In the genomic region with DNA sequence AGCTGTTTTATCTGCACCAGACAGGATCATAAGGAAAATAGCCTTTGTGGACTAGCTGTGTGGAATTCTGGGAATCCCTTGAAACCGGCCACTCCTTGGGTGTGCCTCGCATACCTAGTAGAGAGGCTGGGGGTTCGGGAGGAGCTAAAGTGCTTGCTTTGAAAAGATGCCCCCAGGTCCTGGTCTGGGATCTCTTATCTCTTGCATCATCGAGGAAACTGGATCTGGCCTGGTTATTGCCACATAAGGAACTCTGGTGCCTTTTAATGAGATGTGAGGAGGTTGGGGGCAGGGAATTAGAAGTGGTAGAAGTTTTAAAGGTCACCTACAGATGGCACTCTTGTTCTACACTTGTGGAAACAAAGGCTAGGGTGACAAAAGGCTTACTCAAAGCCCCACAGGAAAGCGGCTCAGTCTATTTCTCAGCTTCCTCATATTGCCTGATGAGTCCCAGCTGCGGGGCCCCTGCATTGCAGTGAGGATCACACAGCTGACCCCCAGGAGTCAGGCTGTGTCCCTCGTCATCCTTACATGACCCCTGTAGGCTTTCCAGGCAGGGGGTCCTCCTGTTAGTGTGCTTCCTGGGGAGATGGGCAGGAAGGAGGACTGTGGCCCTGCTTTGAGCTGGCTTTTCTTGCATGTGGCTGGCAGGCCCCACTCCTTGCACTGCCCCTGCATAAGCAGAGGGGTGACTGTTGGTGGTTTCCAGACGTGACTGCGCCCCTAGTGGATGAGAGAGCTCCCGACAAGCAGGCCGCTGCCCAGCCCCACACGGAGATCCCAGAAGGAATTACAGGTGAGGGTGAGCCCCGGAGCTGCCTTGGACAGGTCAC, we compare ENCODE assay signal across 8 mouse cellular contexts. TPM values are rescaled to one million over a fixed set of nuclear protein-coding genes. Genes with fewer than 3 reads are reported as not detected.
DNase-seq lines count a peak whose midpoint lies in the region; ATAC-seq lines count a peak whose summit lies in the region.

No protein-coding gene starts in this region.

- H3K9ac ChIP-seq in hindbrain, embryonic 16.5 days (ENCODE audit: low read depth, low read length), result no peak overlapping the region

- peak overlapping the region; percentile 65 for H3K27ac ChIP-seq in hindbrain, embryonic 16.5 days (ENCODE audit: low read depth, low read length)

- H3K4me1 ChIP-seq in hindbrain, embryonic 16.5 days (ENCODE audit: control insufficient read depth, insufficient read depth, low read depth, low read length), result peaks cover 2% of the 10 kb centered on the region; the same call in 1 of the 2 replicates

- H3K9me3 ChIP-seq in hindbrain, embryonic 16.5 days (ENCODE audit: control insufficient read depth, low read length), result no peaks in the 10 kb centered on the region

- H3K4me3 ChIP-seq in hindbrain, embryonic 16.5 days (ENCODE audit: low read length), result no peak overlapping the region

- H3K36me3 ChIP-seq in hindbrain, embryonic 16.5 days (ENCODE audit: control insufficient read depth, insufficient read depth, low read length), result peaks cover 35% of the 10 kb centered on the region

- H3K27me3 ChIP-seq in hindbrain, embryonic 16.5 days (replicated peaks; ENCODE audit: control insufficient read depth, insufficient read depth, low read length), result no peaks in the 10 kb centered on the region

- peak; percentile 100 for DNase-seq in R1 (ENCODE audit: low read depth, low spot score)
- DNase-seq in cerebellum, postnatal 10 days, result peak; percentile 83 to 89
- peak; percentile 41 to 83 for DNase-seq in frontal cortex, adult 2 months (ENCODE audit: extremely low spot score in 1 of 2, low spot score in 1 of 2)
- DNase-seq in layer of hippocampus, postnatal 36 days, result peak; percentile 50 to 61
- peak; percentile 78 for DNase-seq in lung, postnatal 36 days
- peak; percentile 64 for DNase-seq in right cerebral cortex, adult 18-20 months

- H3K4me2 ChIP-seq in hindbrain, embryonic 16.5 days (ENCODE audit: low read length), result no peak overlapping the region

- ATAC-seq in hindbrain, embryonic 16.5 days, result peak; percentile 37; the same call in 1 of the 2 replicates
- no peak for ATAC-seq in inflammation-experienced regulatory T-cells, adult 6 months

- 20% methylated on average over 13 of the region's 13 CpGs for WGBS in hindbrain, embryonic 16.5 days

RNA-seq across cellular contexts. Expression of gene Mapt, which starts 58.2 kb away (rescaled TPM):
- polyA plus RNA-seq in frontal cortex, adult 2 months (2012; rRNA removed), result 232 and 238 TPM in 2 replicates
- 1,116 and 1,219 TPM in 2 replicates for polyA plus RNA-seq in hindbrain, embryonic 16.5 days (2015; fragmentation: Nextera tagmentation; extraction: Ambion mirVana)
- 100 to 1,000 TPM; 310 to 316 TPM for total RNA-seq in layer of hippocampus, postnatal 36 days (2021)
- under 1 TPM in 1 of 3 experiments, not detected in 2; 0.41 TPM for polyA plus RNA-seq in inflammation-experienced regulatory T-cells, adult 6 months (2017; shearing (Covaris generic))

Comparison
In these comparisons a context has a peak if more than half of its experiments do, and no peak if none do; other contexts are left out.
1. RNA of gene Mapt, which starts 58.2 kb away (polyA plus RNA-seq): 1,116 to 1,219 TPM in hindbrain, embryonic 16.5 days and 232 to 238 TPM in frontal cortex, adult 2 months; 0.41 TPM in inflammation-experienced regulatory T-cells, adult 6 months; every median in the first group is over 100 times any median in the second.
2. Peak in every context shown above with its lines, with median percentiles within 50 percentile points of each other: DNase-seq.